In the genomic region with DNA sequence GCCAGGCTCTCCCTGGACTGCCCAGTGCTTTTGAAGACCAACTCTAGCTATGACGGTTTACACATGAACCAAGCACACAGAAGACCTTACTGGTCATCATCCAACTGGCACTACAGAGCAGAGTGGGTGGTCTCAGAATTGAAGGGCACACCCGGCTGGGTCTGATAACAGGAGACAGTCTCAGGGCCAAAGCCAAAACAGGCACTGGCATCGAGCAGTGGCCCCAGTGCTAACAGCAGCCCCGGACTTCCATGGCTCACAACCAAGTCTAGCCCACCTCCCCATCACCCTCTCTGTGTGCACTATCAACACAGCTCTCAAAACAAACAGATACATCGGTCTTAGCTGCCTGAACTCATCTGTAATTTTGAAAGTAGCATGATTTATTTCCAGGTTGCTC, we compare ENCODE assay signal across 9 mouse cellular contexts. TPM values are rescaled to one million over a fixed set of nuclear protein-coding genes. Genes with fewer than 3 reads are reported as not detected.
DNase-seq lines count a peak whose midpoint lies in the region; ATAC-seq and TF ChIP-seq lines count a peak whose summit lies in the region.
"Had no signal": no experiment of that assay in that cellular context is flagged by ENCODE, and none has a peak within 500 bp of the region (broad histone marks: within the 10 kb centered on the region; RNA-seq: fewer than 3 reads in every experiment).

No protein-coding gene starts in this region.

- peak overlapping the region; percentile 71; the same call in 1 of the 2 replicates for H3K9ac ChIP-seq in kidney, embryonic 16.5 days (replicated peaks; ENCODE audit: low read length)
- H3K9ac ChIP-seq in embryonic facial prominence, embryonic 11.5 days (replicated peaks; ENCODE audit: low read length), result peak overlapping the region; percentile 27; the same call in 1 of the 2 replicates
- peak overlapping the region; percentile 66 for H3K9ac ChIP-seq in intestine, embryonic 14.5 days (ENCODE audit: low read length)
- peak overlapping the region; percentile 80 for H3K9ac ChIP-seq in midbrain, postnatal 0 days (replicated peaks; ENCODE audit: low read length, poor library complexity, severe bottlenecking)

- no peaks in the 10 kb centered on the region for H3K9me3 ChIP-seq in kidney, embryonic 16.5 days (ENCODE audit: low read length)
- no peaks in the 10 kb centered on the region; the same call in 1 of the 2 replicates for H3K9me3 ChIP-seq in embryonic facial prominence, embryonic 11.5 days (replicated peaks; ENCODE audit: control insufficient read depth, low read length)
- H3K9me3 ChIP-seq in intestine, embryonic 14.5 days (ENCODE audit: control insufficient read depth, low read length), result no peaks in the 10 kb centered on the region
- H3K9me3 ChIP-seq in midbrain, postnatal 0 days (ENCODE audit: low read length), result no peaks in the 10 kb centered on the region

- 12% methylated on average over 5 of the region's 5 CpGs for WGBS in kidney, embryonic 16.5 days
- WGBS in embryonic facial prominence, embryonic 11.5 days, result 34% methylated on average over 5 of the region's 5 CpGs
- 33% methylated on average over 5 of the region's 5 CpGs for WGBS in intestine, embryonic 14.5 days
- WGBS in midbrain, postnatal 0 days, result 27% methylated on average over 5 of the region's 5 CpGs

- H3K27ac ChIP-seq in kidney, embryonic 16.5 days (ENCODE audit: low read length), result no peak overlapping the region
- no peak overlapping the region for H3K27ac ChIP-seq in embryonic facial prominence, embryonic 11.5 days (replicated peaks; ENCODE audit: low read depth, low read length)
- H3K27ac ChIP-seq in intestine, embryonic 14.5 days (ENCODE audit: low read depth), result no peak overlapping the region
- H3K27ac ChIP-seq in midbrain, postnatal 0 days (ENCODE audit: low read depth, low read length), result no peak overlapping the region

- H3K4me3 ChIP-seq in kidney, embryonic 16.5 days (ENCODE audit: low read length), result peak overlapping the region; percentile 79
- peak overlapping the region; percentile 67; the same call in 1 of the 2 replicates for H3K4me3 ChIP-seq in embryonic facial prominence, embryonic 11.5 days (ENCODE audit: low read depth, low read length)
- H3K4me3 ChIP-seq in intestine, embryonic 14.5 days (ENCODE audit: low read depth, low read length), result peak overlapping the region; percentile 76
- peak overlapping the region; percentile 85 for H3K4me3 ChIP-seq in midbrain, postnatal 0 days (ENCODE audit: low read depth, low read length)

- H3K36me3 ChIP-seq in kidney, embryonic 16.5 days (ENCODE audit: insufficient read depth, low read length), result no peaks in the 10 kb centered on the region
- no peaks in the 10 kb centered on the region for H3K36me3 ChIP-seq in embryonic facial prominence, embryonic 11.5 days (replicated peaks; ENCODE audit: control insufficient read depth, insufficient read depth, low read depth, low read length)
- H3K36me3 ChIP-seq in intestine, embryonic 14.5 days (ENCODE audit: control insufficient read depth, insufficient read depth, low read length), result no peaks in the 10 kb centered on the region
- no peaks in the 10 kb centered on the region for H3K36me3 ChIP-seq in midbrain, postnatal 0 days (ENCODE audit: insufficient read depth, low read length)

- peaks cover 54% of the 10 kb centered on the region for H3K4me1 ChIP-seq in kidney, embryonic 16.5 days (ENCODE audit: insufficient read depth, low read length)
- peaks cover 6% of the 10 kb centered on the region for H3K4me1 ChIP-seq in embryonic facial prominence, embryonic 11.5 days (ENCODE audit: control insufficient read depth, insufficient read depth, low read length)
- H3K4me1 ChIP-seq in intestine, embryonic 14.5 days (replicated peaks; ENCODE audit: control insufficient read depth, insufficient read depth, low read length), result peaks cover 31% of the 10 kb centered on the region
- H3K4me1 ChIP-seq in midbrain, postnatal 0 days (ENCODE audit: insufficient read depth, low read length), result peaks cover 5% of the 10 kb centered on the region; the same call in 1 of the 2 replicates

- no peak for TF ChIP-seq CTCF in midbrain, postnatal 0 days (IDR thresholded peaks at IDR 0.05)

- no peaks in the 10 kb centered on the region for H3K27me3 ChIP-seq in kidney, embryonic 16.5 days (ENCODE audit: insufficient read depth, low read length)
- H3K27me3 ChIP-seq in embryonic facial prominence, embryonic 11.5 days (ENCODE audit: control insufficient read depth, insufficient read depth, low read length), result no peaks in the 10 kb centered on the region; the same call in 1 of the 2 replicates
- 0 out of 2 replicates have a peak, but pooled peaks cover 3% of the 10 kb centered on the region for H3K27me3 ChIP-seq in intestine, embryonic 14.5 days (replicated peaks; ENCODE audit: control insufficient read depth, insufficient read depth, low read length)
- no peaks in the 10 kb centered on the region for H3K27me3 ChIP-seq in midbrain, postnatal 0 days (ENCODE audit: insufficient read depth, low read length)

- H3K4me2 ChIP-seq in kidney, embryonic 16.5 days (replicated peaks; ENCODE audit: low read depth, low read length), result peak overlapping the region; percentile 97
- H3K4me2 ChIP-seq in embryonic facial prominence, embryonic 11.5 days (ENCODE audit: low read depth, low read length), result peak overlapping the region; percentile 97
- H3K4me2 ChIP-seq in intestine, embryonic 14.5 days (ENCODE audit: low read length), result peak overlapping the region; percentile 95
- peak overlapping the region; percentile 93 for H3K4me2 ChIP-seq in midbrain, postnatal 0 days (ENCODE audit: low read depth, low read length, poor library complexity, severe bottlenecking)

- no peak for ATAC-seq in kidney, embryonic 16.5 days (ENCODE audit: low FRiP score, low TSS enrichment)
- no peak for ATAC-seq in embryonic facial prominence, embryonic 11.5 days (replicated peaks; ENCODE audit: insufficient number of reproducible peaks, low FRiP score, low TSS enrichment, low read depth)
- no peak for ATAC-seq in intestine, embryonic 14.5 days (replicated peaks; ENCODE audit: low FRiP score, low TSS enrichment, low read depth)
- no peak for ATAC-seq in midbrain, postnatal 0 days (ENCODE audit: low FRiP score)

- no peak for DNase-seq in kidney, postnatal 4 days
- no peak for DNase-seq in embryonic facial prominence, embryonic 11.5 days (ENCODE audit: low spot score)
- DNase-seq in intestine, embryonic 14.5 days (ENCODE audit: low spot score), result no peak
- DNase-seq in midbrain, postnatal 0 days (ENCODE audit: low spot score), result no peak
- no peak for DNase-seq in ovary, postnatal 10 days (ENCODE audit: low spot score)
- no peak for DNase-seq in adrenal gland, postnatal 25 days
- no peak for DNase-seq in T-cell, adult 2 months (ENCODE audit: low spot score)

RNA-seq across cellular contexts. Expression of a gene that starts 1.6 kb away (rescaled TPM):
- polyA plus RNA-seq in kidney, embryonic 16.5 days (2015; fragmentation: Nextera tagmentation; extraction: Ambion mirVana), result 15.1 and 17.0 TPM in 2 replicates
- 17.7 and 19.7 TPM in 2 replicates for polyA plus RNA-seq in embryonic facial prominence, embryonic 11.5 days (2014; fragmentation: Nextera tagmentation; extraction: Ambion mirVana)
- polyA plus RNA-seq in intestine, embryonic 14.5 days (2014; fragmentation: Nextera tagmentation; extraction: Ambion mirVana), result 19.8 and 26.4 TPM in 2 replicates
- 111 and 115 TPM in 2 replicates for total RNA-seq in midbrain, postnatal 0 days (2014; rRNA removed)
- polyA plus RNA-seq in midbrain, postnatal 0 days (2015; fragmentation: Nextera tagmentation; extraction: Ambion mirVana), result 64.5 and 65.2 TPM in 2 replicates
- total RNA-seq in adrenal gland, postnatal 25 days (2021), result 56.6 and 57.8 TPM in 2 replicates

RNA-seq across cellular contexts. Expression of a gene that starts 38.8 kb away (rescaled TPM):
- polyA plus RNA-seq in kidney, embryonic 16.5 days (2015; fragmentation: Nextera tagmentation; extraction: Ambion mirVana), result not detected in 2 replicates
- not detected in 2 replicates for polyA plus RNA-seq in embryonic facial prominence, embryonic 11.5 days (2014; fragmentation: Nextera tagmentation; extraction: Ambion mirVana)
- polyA plus RNA-seq in intestine, embryonic 14.5 days (2014; fragmentation: Nextera tagmentation; extraction: Ambion mirVana), result not detected in 2 replicates
- total RNA-seq in midbrain, postnatal 0 days (2014; rRNA removed), result 0.19 TPM in 1 of 2 replicates, not detected in the other
- 0.17 and 0.22 TPM in 2 replicates for polyA plus RNA-seq in midbrain, postnatal 0 days (2015; fragmentation: Nextera tagmentation; extraction: Ambion mirVana)
- 1.6 TPM in 1 of 2 replicates, not detected in the other for total RNA-seq in adrenal gland, postnatal 25 days (2021)
- polyA plus RNA-seq: gonadal fat pad, adult 2 months had no signal

RNA-seq across cellular contexts. Expression of a gene that starts 43.7 kb away (rescaled TPM):
- 50.7 TPM in 2 replicates for polyA plus RNA-seq in kidney, embryonic 16.5 days (2015; fragmentation: Nextera tagmentation; extraction: Ambion mirVana)
- 50.5 and 56.2 TPM in 2 replicates for polyA plus RNA-seq in embryonic facial prominence, embryonic 11.5 days (2014; fragmentation: Nextera tagmentation; extraction: Ambion mirVana)
- 36.6 and 41.1 TPM in 2 replicates for polyA plus RNA-seq in intestine, embryonic 14.5 days (2014; fragmentation: Nextera tagmentation; extraction: Ambion mirVana)
- total RNA-seq in midbrain, postnatal 0 days (2014; rRNA removed), result 37.1 and 51.6 TPM in 2 replicates
- 22.4 and 24.8 TPM in 2 replicates for polyA plus RNA-seq in midbrain, postnatal 0 days (2015; fragmentation: Nextera tagmentation; extraction: Ambion mirVana)
- total RNA-seq in adrenal gland, postnatal 25 days (2021), result 33.2 and 35.7 TPM in 2 replicates

Comparison
In these comparisons a context has a peak if more than half of its experiments do, and no peak if none do; other contexts are left out.
1. H3K9ac ChIP-seq: peak in every context shown above with its lines; median percentile 80 in midbrain, postnatal 0 days; 71 in kidney, embryonic 16.5 days; 66 in intestine, embryonic 14.5 days; 27 in embryonic facial prominence, embryonic 11.5 days.